Mouse (Mus musculus) cerebellum, adult 2 months (tissue): ENCODE results near the gene Gm17402.

Source experiments
- CTCF ChIP-seq: fragments of 200-500 bp; IDR thresholded peaks from 2 replicates; pipeline ENCODE4 v1.5.1; 2011; ENCODE audit warnings: low read depth, mild to moderate bottlenecking, control low read depth, low read length, moderate library complexity, borderline replicate concordance; ENCODE audit not compliant: insufficient read depth
- POLR2A ChIP-seq: fragments of 200-500 bp; IDR thresholded peaks from 2 replicates; pipeline ENCODE4 v1.6.1; 2011; ENCODE audit warnings: low read length, control low read depth, borderline replicate concordance; ENCODE audit not compliant: insufficient read depth

DNA sequence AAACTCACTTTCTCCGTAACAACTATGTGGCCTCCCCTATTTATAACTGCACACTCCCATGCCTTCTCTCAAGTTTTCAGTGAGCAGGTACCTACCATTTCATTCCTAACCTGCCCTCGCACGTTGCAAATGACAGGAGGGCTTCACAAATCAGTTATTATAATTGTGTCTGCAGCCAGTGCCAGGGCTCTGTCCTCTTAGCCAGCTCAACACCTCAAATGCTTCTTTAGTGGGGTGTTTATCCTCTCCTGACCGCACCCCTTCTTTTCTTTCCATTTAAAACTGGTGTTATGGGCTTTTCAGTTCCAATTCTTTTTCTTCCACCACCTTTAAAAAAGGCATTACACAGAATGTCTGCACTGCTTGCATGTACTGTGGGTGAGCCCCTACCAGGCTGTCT lies 2.8 kb downstream of the Gm17402 start:
- TF ChIP-seq POLR2A (no peak), CTCF (no peak)
